In the genomic region with DNA sequence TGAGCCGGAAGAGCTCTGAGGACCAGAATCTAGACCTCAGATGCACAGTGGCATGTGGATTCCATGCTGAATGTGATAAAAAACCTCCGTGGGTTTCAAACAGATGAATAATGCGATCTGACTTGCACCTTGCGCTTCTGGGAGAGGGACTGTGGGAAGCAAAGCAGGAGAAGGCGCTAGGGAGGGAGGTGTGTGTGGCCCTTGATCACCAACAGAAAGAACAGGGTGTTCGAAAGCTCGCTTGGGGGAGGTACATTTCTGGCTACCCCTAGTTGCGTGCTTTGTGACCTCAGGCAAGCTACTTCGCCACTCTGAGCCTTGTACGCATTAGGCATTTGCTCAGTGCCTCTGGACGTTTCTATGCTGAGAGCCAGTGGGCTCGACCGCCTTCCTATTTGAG, we compare ENCODE assay signal across 21 mouse cellular contexts. TPM values are rescaled to one million over a fixed set of nuclear protein-coding genes. Genes with fewer than 3 reads are reported as not detected.
DNase-seq lines count a peak whose midpoint lies in the region; ATAC-seq and TF ChIP-seq lines count a peak whose summit lies in the region.
"Had no signal": no experiment of that assay in that cellular context is flagged by ENCODE, and none has a peak within 500 bp of the region (broad histone marks: within the 10 kb centered on the region; RNA-seq: fewer than 3 reads in every experiment).

No protein-coding gene starts in this region.

- no peak overlapping the region for H3K4me3 ChIP-seq in hindbrain, embryonic 14.5 days (replicated peaks; ENCODE audit: low read length)
- no peak overlapping the region for H3K4me3 ChIP-seq in hindbrain, embryonic 16.5 days (ENCODE audit: low read length)
- peak overlapping the region; percentile 31 for H3K4me3 ChIP-seq in left cerebral cortex, adult 2 months
- no peak overlapping the region for H3K4me3 ChIP-seq in neural tube, embryonic 13.5 days
- no peak overlapping the region for H3K4me3 ChIP-seq in neural tube, embryonic 15.5 days (replicated peaks)
- H3K4me3 ChIP-seq in olfactory bulb, adult 2 months (ENCODE audit: insufficient read depth, low read depth, low read length), result peak overlapping the region; percentile 29
- H3K4me3 ChIP-seq: forebrain, embryonic 13.5 days; heart, embryonic 13.5 days; hindbrain, embryonic 15.5 days had no signal

- no peak overlapping the region for H3K4me2 ChIP-seq in hindbrain, embryonic 14.5 days (replicated peaks)
- no peak overlapping the region for H3K4me2 ChIP-seq in hindbrain, embryonic 16.5 days (ENCODE audit: low read length)
- H3K4me2 ChIP-seq in neural tube, embryonic 13.5 days, result no peak overlapping the region; the same call in 1 of the 2 replicates
- H3K4me2 ChIP-seq in neural tube, embryonic 15.5 days, result no peak overlapping the region
- H3K4me2 ChIP-seq: forebrain, embryonic 13.5 days; heart, embryonic 13.5 days had no signal

- 58% methylated on average over 13 of the region's 13 CpGs for WGBS in hindbrain, embryonic 14.5 days
- 60% methylated on average over 11 of the region's 13 CpGs for WGBS in hindbrain, embryonic 16.5 days
- WGBS in neural tube, embryonic 13.5 days, result 64% methylated on average over 13 of the region's 13 CpGs
- 66% methylated on average over 13 of the region's 13 CpGs for WGBS in neural tube, embryonic 15.5 days
- 39% methylated on average over 13 of the region's 13 CpGs for WGBS in olfactory bulb, adult 2 months

- H3K9me3 ChIP-seq in hindbrain, embryonic 14.5 days (ENCODE audit: control insufficient read depth, low read length), result no peaks in the 10 kb centered on the region
- H3K9me3 ChIP-seq in hindbrain, embryonic 16.5 days (ENCODE audit: control insufficient read depth, low read length), result no peaks in the 10 kb centered on the region
- H3K9me3 ChIP-seq in neural tube, embryonic 13.5 days, result no peaks in the 10 kb centered on the region
- no peaks in the 10 kb centered on the region for H3K9me3 ChIP-seq in neural tube, embryonic 15.5 days (replicated peaks)
- H3K9me3 ChIP-seq: embryonic facial prominence, embryonic 10.5 days; forebrain, embryonic 13.5 days; heart, embryonic 13.5 days; hindbrain, embryonic 15.5 days had no signal

- ATAC-seq in hindbrain, embryonic 14.5 days (ENCODE audit: low FRiP score), result no peak
- ATAC-seq in hindbrain, embryonic 16.5 days, result no peak
- ATAC-seq in neural tube, embryonic 13.5 days (ENCODE audit: low read depth), result no peak
- no peak for ATAC-seq in neural tube, embryonic 15.5 days (ENCODE audit: low FRiP score)
- ATAC-seq: activated CD4-positive, CD25-positive, alpha-beta regulatory T cell, adult 4 months; forebrain, embryonic 13.5 days; forebrain, postnatal 0 days; Patski had no signal

- H3K27ac ChIP-seq in hindbrain, embryonic 14.5 days, result no peak overlapping the region
- H3K27ac ChIP-seq in hindbrain, embryonic 16.5 days (ENCODE audit: low read depth, low read length), result no peak overlapping the region
- H3K27ac ChIP-seq in left cerebral cortex, adult 2 months, result peak overlapping the region; percentile 93
- no peak overlapping the region for H3K27ac ChIP-seq in neural tube, embryonic 13.5 days (replicated peaks)
- no peak overlapping the region for H3K27ac ChIP-seq in neural tube, embryonic 15.5 days (replicated peaks)
- H3K27ac ChIP-seq in olfactory bulb, adult 2 months (ENCODE audit: insufficient read depth, low read depth, low read length), result peak overlapping the region; percentile 39
- H3K27ac ChIP-seq: embryonic facial prominence, embryonic 10.5 days; forebrain, embryonic 13.5 days; heart, embryonic 13.5 days; hindbrain, embryonic 15.5 days had no signal

- TF ChIP-seq POLR2A in olfactory bulb, adult 2 months (IDR thresholded peaks at IDR 0.05; ENCODE audit: insufficient read depth, low read depth, low read length), result no peak

- peak overlapping the region; percentile 19; the same call in 1 of the 2 replicates for H3K9ac ChIP-seq in hindbrain, embryonic 14.5 days
- no peak overlapping the region for H3K9ac ChIP-seq in hindbrain, embryonic 16.5 days (ENCODE audit: low read depth, low read length)
- H3K9ac ChIP-seq in neural tube, embryonic 13.5 days, result peak overlapping the region; percentile 38; the same call in 1 of the 2 replicates
- no peak overlapping the region for H3K9ac ChIP-seq in neural tube, embryonic 15.5 days (replicated peaks)
- H3K9ac ChIP-seq: forebrain, embryonic 13.5 days; heart, embryonic 13.5 days had no signal

- no peak for DNase-seq in hindbrain, embryonic 14.5 days (ENCODE audit: low spot score)
- no peak for DNase-seq in left cerebral cortex, adult 2 months (ENCODE audit: extremely low spot score in 1 of 2, low spot score in 2 of 2)
- no peak for DNase-seq in left cerebral cortex, adult 18-20 months (ENCODE audit: low spot score in 2 of 2)
- DNase-seq: adrenal gland, postnatal 14 days; cerebellum, adult 18-20 months; cerebellum, adult 9-11 months; cerebellum, postnatal 36 days; forebrain, postnatal 0 days; gastrocnemius, postnatal 36 days; heart, adult 11 months; heart, postnatal 36 days had no signal

- intact Hi-C loops in left cerebral cortex, adult 2 months (cut with DNase I), result loop anchor here (5.0 kb wide), 2 partner anchors 49 to 124 kb away; a partner anchor contains a TSS

- H3K27me3 ChIP-seq in hindbrain, embryonic 14.5 days (ENCODE audit: control insufficient read depth, insufficient read depth, low read length), result peaks cover 22% of the 10 kb centered on the region
- H3K27me3 ChIP-seq in hindbrain, embryonic 16.5 days (replicated peaks; ENCODE audit: control insufficient read depth, insufficient read depth, low read length), result peaks cover 9% of the 10 kb centered on the region
- peaks cover 41% of the 10 kb centered on the region for H3K27me3 ChIP-seq in neural tube, embryonic 13.5 days
- H3K27me3 ChIP-seq in neural tube, embryonic 15.5 days (replicated peaks), result peaks cover 23% of the 10 kb centered on the region
- H3K27me3 ChIP-seq: Patski had no signal

- H3K4me1 ChIP-seq in hindbrain, embryonic 14.5 days (replicated peaks; ENCODE audit: control insufficient read depth, insufficient read depth, low read length), result peaks cover 17% of the 10 kb centered on the region
- peaks cover 27% of the 10 kb centered on the region for H3K4me1 ChIP-seq in hindbrain, embryonic 16.5 days (ENCODE audit: control insufficient read depth, insufficient read depth, low read depth, low read length)
- H3K4me1 ChIP-seq in neural tube, embryonic 13.5 days (replicated peaks), result peaks cover 42% of the 10 kb centered on the region
- H3K4me1 ChIP-seq in neural tube, embryonic 15.5 days, result peaks cover 50% of the 10 kb centered on the region
- peaks cover 51% of the 10 kb centered on the region for H3K4me1 ChIP-seq in olfactory bulb, adult 2 months (ENCODE audit: control insufficient read depth, insufficient read depth, low read length)

- TF ChIP-seq CTCF in left cerebral cortex, adult 2 months (IDR thresholded peaks at IDR 0.05), result no peak
- TF ChIP-seq CTCF in olfactory bulb, adult 2 months (IDR thresholded peaks at IDR 0.05; ENCODE audit: insufficient read depth, low read depth, low read length), result no peak

- peaks cover 4% of the 10 kb centered on the region; the same call in 1 of the 2 replicates for H3K36me3 ChIP-seq in hindbrain, embryonic 14.5 days (replicated peaks; ENCODE audit: control insufficient read depth, insufficient read depth)
- H3K36me3 ChIP-seq in hindbrain, embryonic 16.5 days (ENCODE audit: control insufficient read depth, insufficient read depth, low read length), result no peaks in the 10 kb centered on the region; the same call in 1 of the 2 replicates
- no peaks in the 10 kb centered on the region for H3K36me3 ChIP-seq in neural tube, embryonic 13.5 days
- H3K36me3 ChIP-seq in neural tube, embryonic 15.5 days, result peaks cover 13% of the 10 kb centered on the region
- H3K36me3 ChIP-seq: embryonic facial prominence, embryonic 10.5 days; heart, embryonic 13.5 days had no signal

RNA-seq across cellular contexts. Expression of a gene that starts 4.0 kb away (rescaled TPM):
- polyA plus RNA-seq in hindbrain, embryonic 14.5 days (2014; fragmentation: Nextera tagmentation; extraction: Ambion mirVana), result 3.5 and 3.9 TPM in 2 replicates
- polyA plus RNA-seq in hindbrain, embryonic 16.5 days (2015; fragmentation: Nextera tagmentation; extraction: Ambion mirVana), result 3.2 TPM in 2 replicates
- 100 to 1,000 TPM; 230 to 237 TPM for total RNA-seq in left cerebral cortex, adult 2 months (2021)
- 100 to 1,000 TPM; 197 to 205 TPM for total RNA-seq in left cerebral cortex, adult 18-20 months (2021)
- polyA plus RNA-seq in neural tube, embryonic 13.5 days (2015; fragmentation: Nextera tagmentation; extraction: Ambion mirVana), result 2.2 and 3.1 TPM in 2 replicates
- polyA plus RNA-seq in neural tube, embryonic 15.5 days (2015; fragmentation: Nextera tagmentation; extraction: Ambion mirVana), result 3.8 and 3.9 TPM in 2 replicates
- 145 TPM in 1 of 2 replicates, not detected in the other for polyA plus RNA-seq in olfactory bulb, adult 2 months (2012; ENCODE audit: insufficient read depth, insufficient read length, low replicate concordance, missing spikeins)

RNA-seq across cellular contexts. Expression of a gene that starts 54.4 kb away (rescaled TPM):
- 3.8 and 4.9 TPM in 2 replicates for polyA plus RNA-seq in hindbrain, embryonic 14.5 days (2014; fragmentation: Nextera tagmentation; extraction: Ambion mirVana)
- polyA plus RNA-seq in hindbrain, embryonic 16.5 days (2015; fragmentation: Nextera tagmentation; extraction: Ambion mirVana), result 4.2 and 5.5 TPM in 2 replicates
- 1 to 10 TPM; 1.4 to 1.8 TPM for total RNA-seq in left cerebral cortex, adult 2 months (2021)
- 1 to 10 TPM; 1.5 to 2.4 TPM for total RNA-seq in left cerebral cortex, adult 18-20 months (2021)
- polyA plus RNA-seq in neural tube, embryonic 13.5 days (2015; fragmentation: Nextera tagmentation; extraction: Ambion mirVana), result 5.6 and 6.5 TPM in 2 replicates
- 5.6 and 6.7 TPM in 2 replicates for polyA plus RNA-seq in neural tube, embryonic 15.5 days (2015; fragmentation: Nextera tagmentation; extraction: Ambion mirVana)
- not detected in 2 replicates for polyA plus RNA-seq in olfactory bulb, adult 2 months (2012; ENCODE audit: insufficient read depth, insufficient read length, low replicate concordance, missing spikeins)

Comparison
In these comparisons a context has a peak if more than half of its experiments do, and no peak if none do; other contexts are left out.
1. H3K9ac ChIP-seq: peak in hindbrain, embryonic 14.5 days (single experiment) and neural tube, embryonic 13.5 days (single experiment); none in hindbrain, embryonic 16.5 days (single experiment) and neural tube, embryonic 15.5 days (single experiment).
2. H3K27ac ChIP-seq: peak in left cerebral cortex, adult 2 months (single experiment) and olfactory bulb, adult 2 months (single experiment); none in hindbrain, embryonic 14.5 days (single experiment), hindbrain, embryonic 16.5 days (single experiment), neural tube, embryonic 13.5 days (single experiment) and neural tube, embryonic 15.5 days (single experiment).
3. H3K4me3 ChIP-seq: peak in left cerebral cortex, adult 2 months (single experiment) and olfactory bulb, adult 2 months (single experiment); none in hindbrain, embryonic 14.5 days (single experiment), hindbrain, embryonic 16.5 days (single experiment), neural tube, embryonic 13.5 days (single experiment) and neural tube, embryonic 15.5 days (single experiment).
4. RNA of a gene that starts 4.0 kb away (polyA plus RNA-seq): 145 TPM in olfactory bulb, adult 2 months; 3.8 to 3.9 TPM in neural tube, embryonic 15.5 days, 3.5 to 3.9 TPM in hindbrain, embryonic 14.5 days, 3.2 TPM in hindbrain, embryonic 16.5 days and 2.2 to 3.1 TPM in neural tube, embryonic 13.5 days; every median in the first group is over 10 times any median in the second.